Mouse (Mus musculus) testis, adult 2 months (tissue): Measurements from ENCODE around the gene Akr1a1.
"Not testable (repeated sequence)": the region's sequence is repeated elsewhere in the genome, so short reads cannot be mapped to it uniquely, and the experiment has no call there.

Source experiments
- CTCF ChIP-seq: fragments of 200-500 bp; IDR thresholded peaks from 2 replicates; pipeline ENCODE4 v1.5.1; 2012; ENCODE audit warnings: low read depth, mild to moderate bottlenecking, inconsistent platforms, low read length, moderate library complexity; ENCODE audit not compliant: control insufficient read depth, insufficient read depth, insufficient replicate concordance
- POLR2A ChIP-seq: fragments of 200-500 bp; IDR thresholded peaks from 2 replicates; pipeline ENCODE4 v1.6.1; 2012; ENCODE audit warnings: low read depth, mild to moderate bottlenecking, inconsistent platforms, low read length, moderate library complexity; ENCODE audit not compliant: control insufficient read depth

- TF ChIP-seq CTCF, POLR2A: not testable (repeated sequence)
Measured at GRCm38 (mm10) chr4:116674761-116675160, 23.3 kb upstream of the Akr1a1 start.
